Mouse (Mus musculus) lung, adult 2 months (tissue): ENCODE results near the gene Medag.

Source experiments
- CTCF ChIP-seq: fragments of 200-500 bp; IDR thresholded peaks from 2 replicates; pipeline ENCODE4 v1.5.1; 2011; ENCODE audit warnings: mild to moderate bottlenecking, low read length, control low read depth; ENCODE audit not compliant: insufficient read depth
- POLR2A ChIP-seq: fragments of 200-500 bp; IDR thresholded peaks from 2 replicates; pipeline ENCODE4 v1.6.1; 2011; ENCODE audit warnings: low read depth, mild to moderate bottlenecking, control low read depth, low read length, borderline replicate concordance; ENCODE audit errors: extremely low read depth

DNA sequence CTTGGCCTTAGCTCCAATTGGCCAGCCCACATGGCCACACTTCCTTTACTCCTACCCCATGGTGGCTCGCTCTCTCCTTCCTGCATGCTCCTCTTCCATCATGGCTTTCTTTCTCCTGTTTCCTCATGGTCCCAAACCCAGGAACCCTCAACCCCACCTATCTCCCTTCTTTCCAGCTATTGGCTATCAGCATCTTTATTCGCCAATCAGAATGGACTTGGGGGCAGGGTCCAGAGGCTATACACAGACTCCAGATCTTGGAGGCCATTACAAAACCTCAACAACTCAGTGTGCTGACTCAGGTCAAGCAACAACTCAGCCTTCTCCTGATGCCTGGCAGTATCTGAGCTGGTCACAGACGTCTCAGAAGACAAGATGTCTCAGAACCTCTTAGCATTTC lies 48.9 kb upstream of the Medag start:
- TF ChIP-seq CTCF (no peak), POLR2A (no peak)
